Mouse (Mus musculus) heart, embryonic 11.5 days (tissue): ENCODE measurements around the gene Stn1. TPM values are rescaled to one million over a fixed set of nuclear protein-coding genes. Genes with fewer than 3 reads are reported as not detected.

Experiments
- ATAC-seq: fragments of 200-750 bp; cut with Nextera tagmentation; replicated peaks from 2 replicates; pipeline ENCODE4 v1.8.0; 2017; ENCODE audit warnings: moderate library complexity; ENCODE audit not compliant: insufficient number of reproducible peaks, low FRiP score, low TSS enrichment
- H3K27ac ChIP-seq: fragments of 300-500 bp; sonication (generic); 2 replicates; pipeline ENCODE4 v1.5.1; 2014; ENCODE audit warnings: mild to moderate bottlenecking, low read depth, low read length
- H3K27me3 ChIP-seq: fragments of 300-500 bp; sonication (generic); 2 replicates; pipeline ENCODE4 v1.6.1; 2014; ENCODE audit warnings: mild to moderate bottlenecking, low read length, mixed read lengths; ENCODE audit not compliant: control insufficient read depth, insufficient read depth
- H3K36me3 ChIP-seq: fragments of 300-500 bp; sonication (generic); 2 replicates; pipeline ENCODE4 v1.6.1; 2014; ENCODE audit warnings: mild to moderate bottlenecking, low read length, moderate library complexity, mixed read lengths; ENCODE audit not compliant: control insufficient read depth, insufficient read depth
- H3K4me1 ChIP-seq: fragments of 300-500 bp; sonication (generic); 2 replicates; pipeline ENCODE4 v1.6.1; 2014; ENCODE audit warnings: low read length; ENCODE audit not compliant: control insufficient read depth, insufficient read depth
- H3K4me2 ChIP-seq: fragments of 300-500 bp; sonication (generic); 2 replicates; pipeline ENCODE4 v1.6.1; 2014; ENCODE audit warnings: mild to moderate bottlenecking, moderate library complexity
- H3K4me3 ChIP-seq: fragments of 300-500 bp; sonication (generic); 2 replicates; pipeline ENCODE4 v1.5.1; 2014; ENCODE audit warnings: low read depth, low read length
- H3K9ac ChIP-seq: fragments of 300-500 bp; sonication (generic); 2 replicates; pipeline ENCODE4 v1.6.1; 2014; ENCODE audit warnings: mild to moderate bottlenecking, low read depth, low read length, moderate library complexity
- H3K9me3 ChIP-seq: fragments of 300-500 bp; sonication (generic); replicated peaks from 2 replicates; pipeline ENCODE4 v1.6.1; 2016; ENCODE audit warnings: low read length; ENCODE audit not compliant: control insufficient read depth
- WGBS: fragments of 180-500 bp; shearing (Covaris S2); extraction: QIAGEN DNeasy Blood & Tissue Kit; methylation state at CpG from one replicate; pipeline ENCODE4 v1.1.7; 2014; ENCODE audit not compliant: insufficient replicate concordance; 5-methylcytosine and 5-hydroxymethylcytosine counted together
- polyA plus RNA-seq: library from polyadenylated mRNA; unstranded; fragments of >200 nt; fragmentation: Nextera tagmentation; extraction: Ambion mirVana; gene quantifications from 2 replicates; pipeline ENCODE4 v1.2.1, GENCODE M21; 2014

Gene Stn1
- polyA plus RNA-seq, 1 experiment from 2014 or later: 40.0 TPM

- no peak for ATAC-seq
- H3K4me3 ChIP-seq: no peak overlapping the region
- WGBS: 81% methylated on average over 5 of the region's 5 CpGs
- H3K27ac ChIP-seq: no peak overlapping the region
- no peak overlapping the region for H3K9ac ChIP-seq
- H3K4me1 ChIP-seq: peaks cover 10% of the 10 kb centered on the region
- no peak overlapping the region for H3K4me2 ChIP-seq
- no peaks in the 10 kb centered on the region for H3K9me3 ChIP-seq
- no peaks in the 10 kb centered on the region; the same call in 1 of the 2 replicates for H3K36me3 ChIP-seq
- H3K27me3 ChIP-seq: no peaks in the 10 kb centered on the region
These were observed 37.5 kb downstream of the Stn1 start for GRCm38 (mm10) chr19:47499841-47500240.

- no peaks in the 10 kb centered on the region for H3K9me3 ChIP-seq
- no peak overlapping the region for H3K4me2 ChIP-seq
- peak overlapping the region; percentile 39; the same call in 1 of the 2 replicates for H3K9ac ChIP-seq
- H3K36me3 ChIP-seq: no peaks in the 10 kb centered on the region; the same call in 1 of the 2 replicates
- no peak overlapping the region for H3K27ac ChIP-seq
- peaks cover 10% of the 10 kb centered on the region for H3K4me1 ChIP-seq
- H3K4me3 ChIP-seq: no peak overlapping the region
- 39% methylated on average over 4 of the region's 4 CpGs for WGBS
- no peaks in the 10 kb centered on the region for H3K27me3 ChIP-seq
- no peak for ATAC-seq
These were observed 38.4 kb downstream of the Stn1 start for GRCm38 (mm10) chr19:47498942-47499341.

- Histone ChIP-seq H3K4me1 (peaks cover 14% of the 10 kb centered on the region), H3K9me3 (no peaks in the 10 kb centered on the region), H3K4me2 (no peak overlapping the region), H3K36me3 (no peaks in the 10 kb centered on the region; the same call in 1 of the 2 replicates), H3K9ac (no peak overlapping the region), H3K27me3 (no peaks in the 10 kb centered on the region), H3K4me3 (no peak overlapping the region), H3K27ac (no peak overlapping the region)
- 90% methylated on average over 6 of the region's 6 CpGs for WGBS
- ATAC-seq: no peak
These were observed 39.6 kb downstream of the Stn1 start for GRCm38 (mm10) chr19:47497736-47498135.

- H3K36me3 ChIP-seq: no peaks in the 10 kb centered on the region
- no peak overlapping the region for H3K9ac ChIP-seq
- H3K9me3 ChIP-seq: no peaks in the 10 kb centered on the region
- no peak overlapping the region for H3K4me3 ChIP-seq
- no peak overlapping the region for H3K27ac ChIP-seq
- ATAC-seq: no peak
- H3K4me1 ChIP-seq: peaks cover 14% of the 10 kb centered on the region
- H3K4me2 ChIP-seq: no peak overlapping the region
- 81% methylated on average over 9 of the region's 9 CpGs for WGBS
- H3K27me3 ChIP-seq: no peaks in the 10 kb centered on the region
These were observed 40.0 kb downstream of the Stn1 start for GRCm38 (mm10) chr19:47497313-47497712.

GRCm38 (mm10) chr19:47493017-47493997, 44.0 kb downstream of the Stn1 start:
- Histone ChIP-seq H3K9ac (no peak overlapping the region), H3K27ac (no peak overlapping the region), H3K4me2 (no peak overlapping the region), H3K4me1 (peaks cover 4% of the 10 kb centered on the region; the same call in 1 of the 2 replicates), H3K36me3 (no peaks in the 10 kb centered on the region), H3K27me3 (no peaks in the 10 kb centered on the region), H3K4me3 (no peak overlapping the region), H3K9me3 (no peaks in the 10 kb centered on the region)
- no peak for ATAC-seq
- WGBS: 63% methylated on average over 23 of the region's 23 CpGs

- WGBS: 90% methylated on average over 6 of the region's 6 CpGs
- H3K9ac ChIP-seq: no peak overlapping the region
- H3K4me2 ChIP-seq: no peak overlapping the region
- H3K27me3 ChIP-seq: no peaks in the 10 kb centered on the region
- H3K9me3 ChIP-seq: no peaks in the 10 kb centered on the region
- no peak overlapping the region for H3K27ac ChIP-seq
- H3K4me3 ChIP-seq: no peak overlapping the region
- H3K36me3 ChIP-seq: no peaks in the 10 kb centered on the region
- peaks cover 4% of the 10 kb centered on the region; the same call in 1 of the 2 replicates for H3K4me1 ChIP-seq
- ATAC-seq: no peak
These were observed 44.9 kb downstream of the Stn1 start for GRCm38 (mm10) chr19:47492422-47492821.

GRCm38 (mm10) chr19:47491853-47492252, 45.5 kb downstream of the Stn1 start:
- Histone ChIP-seq H3K4me2 (no peak overlapping the region), H3K9ac (no peak overlapping the region), H3K27me3 (no peaks in the 10 kb centered on the region), H3K4me3 (no peak overlapping the region), H3K4me1 (peaks cover 4% of the 10 kb centered on the region; the same call in 1 of the 2 replicates), H3K9me3 (no peaks in the 10 kb centered on the region), H3K27ac (no peak overlapping the region), H3K36me3 (no peaks in the 10 kb centered on the region)
- no peak for ATAC-seq
- whole genome bisulfite sequencing: 61% methylated on average over 2 of the region's 2 CpGs

GRCm38 (mm10) chr19:47489233-47489632, 48.1 kb downstream of the Stn1 start:
- Histone ChIP-seq H3K27ac (no peak overlapping the region), H3K9me3 (no peaks in the 10 kb centered on the region), H3K4me1 (peaks cover 12% of the 10 kb centered on the region), H3K4me3 (no peak overlapping the region), H3K9ac (no peak overlapping the region), H3K4me2 (no peak overlapping the region), H3K27me3 (no peaks in the 10 kb centered on the region), H3K36me3 (no peaks in the 10 kb centered on the region)
- 80% methylated on average over 3 of the region's 3 CpGs for WGBS
- ATAC-seq: no peak
